ENCODE assay signal across 22 mouse cellular contexts in genomic region chrX:103308262-103308661, GRCm38 (mm10). TPM values are rescaled to one million over a fixed set of nuclear protein-coding genes. Genes with fewer than 3 reads are reported as not detected.
"Had no signal": no experiment of that assay in that cellular context is flagged by ENCODE, and none has a peak within 500 bp of the region (broad histone marks: within the 10 kb centered on the region; RNA-seq: fewer than 3 reads in every experiment).

No protein-coding gene starts in this region.

- H3K4me2 ChIP-seq: lung, embryonic 15.5 days; midbrain, embryonic 11.5 days; midbrain, embryonic 13.5 days; midbrain, embryonic 15.5 days; neural tube, embryonic 12.5 days; stomach, embryonic 15.5 days had no signal

- ATAC-seq: lung, postnatal 0 days; midbrain, embryonic 13.5 days; midbrain, embryonic 15.5 days had no signal

- H3K27ac ChIP-seq: lung, embryonic 15.5 days; macrophage; midbrain, embryonic 13.5 days; midbrain, embryonic 15.5 days; neural tube, embryonic 12.5 days; stomach, embryonic 15.5 days; stomach, postnatal 0 days had no signal

- DNase-seq: lung, adult 2 months; lung, postnatal 14 days; lung, postnatal 36 days; right cerebral cortex, postnatal 14 days; thymus, adult 2 months; thymus, postnatal 25 days; thymus, postnatal 4 days had no signal

- H3K4me3 ChIP-seq: lung, embryonic 15.5 days; megakaryocyte, embryonic 14.5 days; midbrain, embryonic 13.5 days; midbrain, embryonic 15.5 days; neural tube, embryonic 12.5 days; stomach, embryonic 15.5 days had no signal

- H3K4me1 ChIP-seq: lung, embryonic 15.5 days; megakaryocyte, embryonic 14.5 days; midbrain, embryonic 13.5 days; midbrain, embryonic 15.5 days; neural tube, embryonic 12.5 days; stomach, embryonic 15.5 days had no signal

- H3K36me3 ChIP-seq: lung, embryonic 15.5 days; midbrain, embryonic 13.5 days; midbrain, embryonic 15.5 days; neural tube, embryonic 12.5 days; stomach, embryonic 15.5 days had no signal

- H3K27me3 ChIP-seq: stomach, embryonic 15.5 days had no signal

- H3K9ac ChIP-seq: lung, embryonic 15.5 days; midbrain, embryonic 13.5 days; midbrain, embryonic 15.5 days; neural tube, embryonic 12.5 days; stomach, embryonic 15.5 days had no signal

- H3K9me3 ChIP-seq: lung, embryonic 15.5 days; megakaryocyte, embryonic 14.5 days; midbrain, embryonic 13.5 days; midbrain, embryonic 15.5 days; neural tube, embryonic 12.5 days; stomach, embryonic 15.5 days had no signal

RNA-seq across cellular contexts. Expression of gene Cdx4, which starts 12.9 kb away (rescaled TPM):
- polyA plus RNA-seq: lung, adult 2 months; lung, embryonic 15.5 days; lung, postnatal 0 days; macrophage; midbrain, embryonic 11.5 days; midbrain, embryonic 13.5 days; midbrain, embryonic 15.5 days; midbrain, postnatal 0 days; neural tube, embryonic 12.5 days; neural tube, embryonic 14.5 days; spleen, adult 2 months; stomach, embryonic 15.5 days; stomach, postnatal 0 days; testis, adult 2 months; thymus, adult 2 months; urinary bladder, adult 2 months had no signal

RNA-seq across cellular contexts. Expression of gene Chic1, which starts 48.0 kb away (rescaled TPM):
- polyA plus RNA-seq: macrophage had no signal
